Mouse (Mus musculus): Measurements from ENCODE around the gene 2010111I01Rik.
"Not testable (repeated sequence)": the region's sequence is repeated elsewhere in the genome, so short reads cannot be mapped to it uniquely, and the experiment has no call there.

2010111I01Rik gene

DNA sequence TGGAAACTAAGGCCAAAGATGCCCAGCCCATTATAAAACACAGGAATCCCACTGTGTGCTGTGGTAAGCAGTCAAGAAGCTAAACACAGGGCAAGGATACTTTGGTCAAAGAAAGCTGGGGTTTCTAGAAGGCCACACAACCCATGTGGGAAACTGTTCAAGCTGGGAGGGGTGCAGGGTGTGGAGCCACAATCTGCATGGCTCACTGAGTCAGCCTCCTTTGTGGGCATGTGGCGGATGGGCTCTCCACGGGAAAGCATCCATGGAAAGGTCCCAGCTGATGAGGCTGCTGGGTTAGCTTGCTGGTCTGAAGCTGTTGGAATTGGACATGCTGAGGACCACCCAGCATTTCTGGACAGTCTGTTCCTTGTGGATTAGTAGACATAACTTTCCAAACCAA is 378.1 kb downstream of the 2010111I01Rik start:
- DNase-seq (ENCODE audit: low spot score in 2 of 2) = no peak

DNA sequence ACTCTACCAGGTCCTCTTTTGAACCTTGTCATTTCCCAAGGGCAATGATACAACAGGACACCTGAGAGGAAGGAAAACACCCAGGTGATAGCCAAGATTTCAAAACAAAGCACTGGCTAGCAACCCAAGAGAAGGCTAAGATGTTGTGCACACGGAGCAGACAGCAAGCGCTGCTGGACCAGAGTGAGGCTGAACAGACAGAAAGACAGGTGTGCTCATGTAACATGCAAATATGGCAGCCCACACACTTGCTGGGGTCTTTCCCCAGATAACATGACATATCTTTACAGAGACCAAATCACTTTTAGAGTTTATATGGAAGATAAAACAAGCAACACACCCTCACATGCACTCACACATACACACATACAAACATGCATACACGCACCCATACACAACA is 379.8 kb downstream of the 2010111I01Rik start:
- no peak for DNase-seq (ENCODE audit: low spot score in 2 of 2)

DNA sequence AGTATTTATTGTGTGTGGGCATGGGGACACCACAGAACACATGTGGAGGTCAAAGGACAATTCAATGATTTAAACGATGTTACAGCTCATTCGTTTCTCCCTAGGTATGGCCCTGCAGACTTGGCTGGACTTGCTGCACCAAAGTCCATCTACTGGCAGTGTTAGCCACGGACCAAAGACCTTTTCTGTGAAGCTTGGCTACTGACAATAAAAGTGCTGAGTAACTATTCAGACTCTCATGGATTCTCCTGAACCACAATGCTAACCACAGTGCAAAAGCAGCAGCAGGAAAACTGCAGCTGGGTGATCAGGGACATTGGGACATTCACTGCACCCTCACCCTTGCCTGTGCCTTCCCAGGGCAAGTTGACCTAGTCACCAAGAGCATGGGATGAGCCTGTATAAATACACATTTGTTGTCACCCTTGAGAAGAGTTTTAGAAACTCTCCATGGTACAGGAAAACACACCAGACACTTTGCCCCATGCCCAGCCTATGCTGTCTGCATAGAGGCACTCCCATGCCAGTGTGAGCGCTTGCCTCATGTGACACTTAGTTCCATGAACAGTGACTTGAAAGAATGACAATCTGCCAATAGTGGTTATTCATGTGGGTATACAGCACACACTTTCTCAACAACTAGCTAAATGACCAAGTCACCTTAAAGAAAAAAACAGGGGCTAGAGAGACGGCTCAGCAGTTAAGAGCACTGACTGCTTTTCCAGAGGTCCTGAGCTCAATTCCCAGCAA is 381.0 kb downstream of the 2010111I01Rik start:
- DNase-seq (ENCODE audit: low spot score in 2 of 2) = no peak

DNA sequence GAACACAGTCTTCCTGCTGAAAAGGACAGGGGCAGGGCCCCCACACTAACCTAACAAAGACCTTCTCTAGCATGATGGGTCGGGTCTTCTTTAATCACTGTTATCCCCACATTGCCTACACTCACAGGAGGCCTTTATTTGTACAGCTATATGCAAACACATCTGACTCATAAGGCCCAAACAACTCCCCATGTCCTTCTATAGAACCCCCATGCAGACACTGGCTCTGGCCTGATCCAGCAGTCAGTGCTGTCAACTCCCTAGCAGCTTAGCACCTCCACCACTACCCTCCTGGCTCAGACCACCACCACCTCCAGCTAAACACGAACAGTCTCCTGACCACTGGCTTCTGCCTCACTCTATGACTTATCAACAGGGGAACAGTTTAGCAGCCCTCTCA is 382.9 kb downstream of the 2010111I01Rik start:
- DNase-seq (ENCODE audit: low spot score in 2 of 2) = no peak

DNA sequence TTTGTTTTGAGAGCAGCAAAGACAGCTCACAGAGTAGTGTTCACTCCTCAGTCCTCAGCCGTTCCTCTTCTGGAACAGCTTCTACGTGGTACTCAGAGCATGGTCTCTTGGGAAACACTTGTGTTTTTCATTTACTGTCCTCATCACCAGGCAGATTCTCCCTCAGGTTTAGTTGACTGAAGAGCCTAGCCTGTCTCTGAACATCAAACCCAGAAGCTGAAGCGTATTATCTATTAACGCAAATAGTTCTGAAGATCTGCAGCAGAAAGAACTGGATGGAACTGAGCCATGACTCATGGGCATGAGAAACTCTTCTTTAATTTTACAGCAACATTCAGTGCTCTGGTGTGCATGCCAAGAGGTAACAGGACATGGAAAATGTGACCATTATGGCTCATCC is 385.4 kb downstream of the 2010111I01Rik start:
- no peak for DNase-seq (ENCODE audit: low spot score in 2 of 2)

DNA sequence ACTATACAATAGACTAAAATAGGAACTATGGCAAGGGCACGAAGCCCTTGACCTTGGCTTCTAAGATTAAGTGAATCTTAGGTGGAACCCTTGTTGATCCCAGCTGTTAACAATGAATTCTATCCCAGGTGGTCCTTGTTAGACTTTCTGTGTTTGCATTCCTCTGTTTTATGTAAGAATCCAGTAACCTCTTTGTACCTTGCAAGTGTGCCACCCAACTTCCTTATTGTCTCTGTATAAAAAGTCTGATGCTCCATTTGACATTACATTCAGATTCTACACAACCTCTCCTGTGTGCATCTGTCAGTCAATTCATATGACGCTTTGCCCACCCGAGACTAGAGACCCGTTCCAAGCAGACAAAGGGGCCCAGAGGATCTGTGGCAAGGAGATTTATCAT is 388.6 kb downstream of the 2010111I01Rik start:
- not testable (repeated sequence) for DNase-seq (ENCODE audit: low spot score in 2 of 2)

DNA sequence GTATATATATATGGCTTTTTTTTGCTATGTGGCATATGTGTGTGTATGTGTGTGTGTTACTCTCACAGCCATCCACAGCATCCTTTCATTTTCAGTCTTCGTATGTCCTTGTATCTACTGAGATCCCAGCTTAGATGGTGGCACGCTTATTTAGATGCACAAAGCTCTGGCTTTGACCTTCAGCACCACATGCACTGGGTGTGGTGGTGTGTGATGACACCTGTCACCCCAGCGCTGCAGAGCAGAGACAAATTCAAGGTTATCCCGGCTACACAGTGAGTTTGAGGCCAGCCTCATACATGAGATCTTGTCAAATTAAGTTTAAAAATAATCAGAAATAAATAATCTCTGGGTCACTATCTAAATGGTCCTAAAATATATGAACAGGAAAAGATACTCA is 391.4 kb downstream of the 2010111I01Rik start:
- DNase-seq (ENCODE audit: low spot score in 2 of 2) = no peak

DNA sequence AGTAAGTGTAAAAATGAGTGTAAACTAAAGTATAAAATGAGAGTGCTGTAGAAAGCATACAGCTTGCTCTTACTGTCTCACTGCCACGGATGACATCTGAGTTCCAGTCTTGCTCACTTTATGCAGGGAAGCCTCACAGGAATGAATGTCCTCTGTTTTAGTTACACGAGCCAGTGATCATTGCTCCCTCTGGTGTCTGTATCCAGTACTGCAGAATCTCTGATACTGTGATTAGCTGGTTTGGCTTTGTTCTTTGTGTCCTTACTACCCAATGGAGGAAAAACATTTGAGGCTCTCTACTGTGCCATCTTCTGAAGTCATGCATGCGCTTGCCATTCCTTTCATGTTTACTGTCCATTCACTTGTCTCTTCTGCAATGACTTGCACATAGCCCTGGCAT is 391.9 kb downstream of the 2010111I01Rik start:
- peak; percentile 58 to 76 for DNase-seq (ENCODE audit: low spot score in 2 of 2)

DNA sequence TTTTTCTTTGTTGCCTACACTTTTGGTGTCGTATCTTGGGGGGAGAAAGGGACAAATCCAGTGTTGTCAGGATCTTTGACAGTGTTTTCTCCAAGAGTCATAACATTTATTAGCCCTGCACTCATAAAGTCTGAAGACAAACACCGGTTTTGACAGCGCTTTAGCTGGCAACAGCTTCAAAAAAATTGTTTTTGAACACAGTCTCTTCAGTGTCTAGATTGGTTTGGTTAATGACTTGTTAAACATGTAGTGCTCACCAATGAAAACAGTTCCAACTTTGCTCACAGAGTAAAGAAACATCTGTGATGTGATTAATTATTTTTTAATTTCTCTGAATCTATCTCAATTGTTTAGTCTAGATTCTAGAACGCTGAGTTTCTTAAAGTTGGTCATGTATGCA is 394.7 kb downstream of the 2010111I01Rik start:
- DNase-seq (ENCODE audit: low spot score in 2 of 2) = no peak

DNA sequence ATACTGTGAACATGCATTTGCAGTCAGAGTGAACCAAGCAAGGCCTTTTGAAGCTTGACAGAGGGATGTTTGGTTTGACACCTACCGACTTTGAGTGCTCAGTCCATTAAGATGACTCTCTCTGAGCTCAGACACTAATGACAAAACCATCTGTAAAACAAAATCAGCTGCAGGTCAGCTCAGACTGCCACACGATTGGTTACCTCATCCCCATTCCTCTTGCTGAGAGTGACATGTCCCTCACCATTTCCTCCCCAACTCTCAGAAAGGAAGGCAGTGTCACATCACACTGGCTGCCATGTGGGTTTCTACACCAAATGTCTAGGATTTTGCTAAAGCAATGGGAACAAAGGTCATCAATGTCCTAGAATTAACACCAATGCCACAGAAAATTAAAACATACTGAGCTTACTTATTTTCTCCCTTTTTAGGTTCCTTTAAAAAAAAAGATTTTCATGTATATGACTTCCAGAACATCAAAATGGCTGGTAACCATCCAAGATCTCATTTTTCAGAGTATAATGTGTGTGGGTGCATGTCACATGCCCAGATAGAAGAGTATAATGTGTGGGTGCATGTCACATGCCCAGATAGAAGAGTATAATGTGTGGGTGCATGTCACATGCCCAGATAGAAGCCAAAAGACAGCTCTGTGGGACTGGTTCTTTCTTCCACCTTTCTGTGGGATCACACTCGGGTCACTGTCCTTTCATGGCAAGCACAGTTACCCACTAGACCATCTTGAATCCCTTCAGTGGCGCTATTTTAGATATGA is 395.6 kb downstream of the 2010111I01Rik start:
- DNase-seq (ENCODE audit: low spot score in 2 of 2) = no peak

DNA sequence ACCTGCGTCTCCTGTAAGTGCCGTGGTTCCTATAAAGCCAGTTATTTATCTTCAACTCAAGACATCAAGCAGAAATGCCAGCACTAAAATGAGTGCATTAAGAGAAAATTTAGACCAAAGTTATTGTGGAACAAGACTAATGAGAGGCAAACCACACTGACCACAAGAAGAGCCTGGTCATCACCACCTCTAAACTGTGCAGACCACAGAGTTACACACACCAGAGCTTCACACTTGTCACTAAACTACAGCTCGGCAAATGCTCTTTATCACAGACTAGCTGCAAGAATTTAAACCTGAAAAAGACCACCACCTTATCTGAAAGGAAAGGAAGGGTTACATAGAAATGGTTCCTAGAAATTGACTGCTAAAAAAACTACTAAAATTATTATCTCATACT is 397.1 kb downstream of the 2010111I01Rik start:
- DNase-seq (ENCODE audit: low spot score in 2 of 2) = no peak

DNA sequence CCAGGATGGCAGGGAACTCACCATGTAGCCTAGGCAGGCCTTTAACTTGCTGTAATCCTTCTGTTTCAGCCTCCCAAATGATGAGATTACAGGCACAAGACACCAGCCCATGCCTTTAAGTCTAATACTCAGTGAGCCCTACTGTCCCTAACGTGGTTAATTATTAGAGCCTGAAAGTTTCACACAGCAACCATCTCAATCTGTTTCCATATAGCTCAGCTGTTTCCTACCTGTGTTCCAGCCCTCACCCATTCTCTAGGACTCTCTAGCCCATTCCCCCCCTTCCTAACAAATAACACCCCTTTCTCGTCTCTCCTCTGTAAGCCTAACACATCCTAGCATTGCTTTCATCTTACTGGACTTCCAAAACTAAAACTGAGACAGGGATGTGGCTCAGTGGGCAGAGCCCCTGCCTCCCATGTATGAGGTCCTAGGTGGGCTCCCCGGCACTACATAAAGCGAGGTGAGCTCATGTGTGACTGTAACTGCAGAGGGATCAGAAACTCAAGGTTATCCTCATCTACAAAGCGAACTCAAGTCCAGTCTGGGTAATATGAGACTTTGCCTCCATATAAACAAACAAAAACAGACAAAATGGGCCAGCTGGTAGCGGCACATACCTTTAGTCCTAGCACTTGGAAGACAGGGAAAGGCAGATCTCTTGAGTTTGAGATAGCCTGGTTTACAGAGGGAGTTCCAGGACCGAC is 408.9 kb downstream of the 2010111I01Rik start:
- DNase-seq (ENCODE audit: low spot score in 2 of 2) = no peak

All from right cerebral cortex, postnatal 10 days (tissue).